Mouse (Mus musculus): ENCODE measurements around the gene Nsmce4a.

GRCm38 (mm10) chr7:130603556-130603955 lies 30.6 kb upstream of the Nsmce4a start:
- TF ChIP-seq CTCF (IDR thresholded peaks at IDR 0.05; ENCODE audit: borderline replicate concordance, insufficient read depth, low read depth, low read length) (no peak), POLR2A (IDR thresholded peaks at IDR 0.05; ENCODE audit: borderline replicate concordance, insufficient read depth, low read length) (no peak)

All from cerebellum, adult 2 months (tissue).